Comparison of ENCODE assay signal across 16 mouse cellular contexts in genomic region chr10:93301831-93302230, GRCm38 (mm10). TPM values are rescaled to one million over a fixed set of nuclear protein-coding genes. Genes with fewer than 3 reads are reported as not detected.
DNase-seq lines count a peak whose midpoint lies in the region; ATAC-seq lines count a peak whose summit lies in the region.
"Had no signal": no experiment of that assay in that cellular context is flagged by ENCODE, and none has a peak within 500 bp of the region (broad histone marks: within the 10 kb centered on the region; RNA-seq: fewer than 3 reads in every experiment).

No protein-coding gene starts in this region.

- 61% methylated on average over 8 of the region's 8 CpGs for WGBS in heart, embryonic 12.5 days
- WGBS in kidney, embryonic 15.5 days: 74% methylated on average over 8 of the region's 8 CpGs
- WGBS in heart, embryonic 16.5 days: 63% methylated on average over 8 of the region's 8 CpGs

- H3K9ac ChIP-seq in heart, embryonic 12.5 days: no peak overlapping the region
- H3K9ac ChIP-seq in kidney, embryonic 15.5 days: no peak overlapping the region
- no peak overlapping the region for H3K9ac ChIP-seq in heart, embryonic 16.5 days (ENCODE audit: low read length)
- H3K9ac ChIP-seq: embryonic facial prominence, embryonic 15.5 days; lung, embryonic 14.5 days; midbrain, embryonic 15.5 days had no signal

- H3K27ac ChIP-seq in heart, embryonic 12.5 days (ENCODE audit: poor library complexity, severe bottlenecking): peak overlapping the region; percentile 12; the same call in 1 of the 2 replicates
- H3K27ac ChIP-seq in kidney, embryonic 15.5 days: 0 out of 2 replicates have a peak overlapping the region, but pooled peaks have one; percentile 2
- H3K27ac ChIP-seq in brown adipose tissue, adult 24 weeks (replicated peaks; ENCODE audit: low read depth, low read length): peak overlapping the region; percentile 89
- peak overlapping the region; percentile 76 for H3K27ac ChIP-seq in heart, embryonic 16.5 days (ENCODE audit: low read length)
- H3K27ac ChIP-seq: embryonic facial prominence, embryonic 15.5 days; limb, embryonic 10.5 days; midbrain, embryonic 15.5 days had no signal

- ATAC-seq in heart, embryonic 12.5 days (ENCODE audit: insufficient number of reproducible peaks, low FRiP score): no peak
- no peak for ATAC-seq in kidney, embryonic 15.5 days (replicated peaks; ENCODE audit: low FRiP score)
- no peak for ATAC-seq in heart, embryonic 16.5 days (replicated peaks; ENCODE audit: extremely low read depth, insufficient read depth, low FRiP score)
- ATAC-seq: forebrain, embryonic 16.5 days; midbrain, embryonic 15.5 days had no signal

- 0 out of 2 replicates have a peak, but pooled peaks cover 3% of the 10 kb centered on the region for H3K36me3 ChIP-seq in heart, embryonic 12.5 days
- H3K36me3 ChIP-seq in kidney, embryonic 15.5 days: no peaks in the 10 kb centered on the region
- H3K36me3 ChIP-seq in heart, embryonic 16.5 days (ENCODE audit: control insufficient read depth, insufficient read depth): no peaks in the 10 kb centered on the region
- H3K36me3 ChIP-seq: embryonic facial prominence, embryonic 15.5 days; midbrain, embryonic 15.5 days had no signal

- H3K4me3 ChIP-seq in heart, embryonic 12.5 days: no peak overlapping the region
- H3K4me3 ChIP-seq in kidney, embryonic 15.5 days (replicated peaks): no peak overlapping the region
- H3K4me3 ChIP-seq in brown adipose tissue, adult 24 weeks (ENCODE audit: insufficient read depth, low read depth, low read length): 0 out of 2 replicates have a peak overlapping the region, but pooled peaks have one; percentile 13
- no peak overlapping the region for H3K4me3 ChIP-seq in heart, embryonic 16.5 days (ENCODE audit: low read length)
- H3K4me3 ChIP-seq: embryonic facial prominence, embryonic 15.5 days; limb, embryonic 10.5 days; midbrain, embryonic 15.5 days; myocyte had no signal

- H3K27me3 ChIP-seq in heart, embryonic 12.5 days (replicated peaks): no peaks in the 10 kb centered on the region
- H3K27me3 ChIP-seq in kidney, embryonic 15.5 days: no peaks in the 10 kb centered on the region
- H3K27me3 ChIP-seq in heart, embryonic 16.5 days (ENCODE audit: control insufficient read depth, insufficient read depth, low read length): no peaks in the 10 kb centered on the region
- H3K27me3 ChIP-seq: embryonic facial prominence, embryonic 15.5 days; midbrain, embryonic 15.5 days had no signal

- H3K4me2 ChIP-seq in heart, embryonic 12.5 days: no peak overlapping the region
- H3K4me2 ChIP-seq in kidney, embryonic 15.5 days: no peak overlapping the region
- H3K4me2 ChIP-seq in heart, embryonic 16.5 days (ENCODE audit: low read depth, low read length): no peak overlapping the region
- H3K4me2 ChIP-seq: embryonic facial prominence, embryonic 15.5 days; liver, embryonic 11.5 days; midbrain, embryonic 15.5 days had no signal

- H3K9me3 ChIP-seq in heart, embryonic 12.5 days (replicated peaks): 0 out of 2 replicates have a peak, but pooled peaks cover 3% of the 10 kb centered on the region
- no peaks in the 10 kb centered on the region for H3K9me3 ChIP-seq in kidney, embryonic 15.5 days (replicated peaks)
- no peaks in the 10 kb centered on the region for H3K9me3 ChIP-seq in heart, embryonic 16.5 days (replicated peaks; ENCODE audit: control insufficient read depth, low read length)
- H3K9me3 ChIP-seq: embryonic facial prominence, embryonic 15.5 days; limb, embryonic 10.5 days; midbrain, embryonic 15.5 days had no signal

- intact Hi-C loops in heart, postnatal 36 days (cut with DNase I): no loop called here

- no peak for DNase-seq in heart, postnatal 36 days
- DNase-seq in kidney, postnatal 10 days: no peak
- no peak for DNase-seq in ovary, postnatal 14 days (ENCODE audit: low spot score)
- DNase-seq: cerebellum, adult 9-10 months; lung, embryonic 14.5 days; thymus, postnatal 36 days had no signal

- peaks cover 44% of the 10 kb centered on the region for H3K4me1 ChIP-seq in heart, embryonic 12.5 days (replicated peaks)
- peaks cover 26% of the 10 kb centered on the region for H3K4me1 ChIP-seq in kidney, embryonic 15.5 days
- peaks cover 28% of the 10 kb centered on the region for H3K4me1 ChIP-seq in brown adipose tissue, adult 24 weeks (ENCODE audit: control insufficient read depth, insufficient read depth, insufficient read length, low read length)
- peaks cover 11% of the 10 kb centered on the region; the same call in 1 of the 2 replicates for H3K4me1 ChIP-seq in heart, embryonic 16.5 days (ENCODE audit: control insufficient read depth, insufficient read depth, low read length)
- H3K4me1 ChIP-seq: midbrain, embryonic 15.5 days had no signal

RNA-seq across cellular contexts. Expression of gene Elk3, which starts 9.1 kb away (rescaled TPM):
- 36.8 and 41.0 TPM in 2 replicates for polyA plus RNA-seq in heart, embryonic 12.5 days (2016; fragmentation: Nextera tagmentation; extraction: Ambion mirVana)
- 10 to 100 TPM; 42.0 to 53.5 TPM for total RNA-seq in heart, postnatal 36 days (2021)
- polyA plus RNA-seq in kidney, embryonic 15.5 days (2015; fragmentation: Nextera tagmentation; extraction: Ambion mirVana): 41.9 and 43.7 TPM in 2 replicates
- polyA plus RNA-seq in brown adipose tissue, adult 24 weeks (2012; ENCODE audit: insufficient read depth, insufficient read length, missing spikeins): 8.0 and 14.4 TPM in 2 replicates
- 29.3 and 34.2 TPM in 2 replicates for polyA plus RNA-seq in heart, embryonic 16.5 days (2015; fragmentation: Nextera tagmentation; extraction: Ambion mirVana)

Comparison
In these comparisons a context has a peak if more than half of its experiments do, and no peak if none do; other contexts are left out.
1. H3K27ac ChIP-seq: peak in every context shown above with its lines; median percentile 89 in brown adipose tissue, adult 24 weeks; 76 in heart, embryonic 16.5 days; 12 in heart, embryonic 12.5 days; 2 in kidney, embryonic 15.5 days.